Mouse (Mus musculus) hindbrain, embryonic 11.5 days (tissue): ENCODE measurements at regions not wholly inside any gene's neighbourhood (a gene's known extent, or its start where the extent isn't known, plus 50 kb on each side); places are given as distances from the start of the nearest gene placed in this dataset.

Experiments used
- ATAC-seq: fragments of 200-750 bp; cut with Nextera tagmentation; 2 replicates; pipeline ENCODE4 v1.8.0; 2017; ENCODE audit warnings: mild to moderate bottlenecking, moderate TSS enrichment, moderate library complexity; ENCODE audit not compliant: low FRiP score
- DNase-seq: peaks from one replicate; pipeline ENCODE4 v3.0.0-alpha.2; 2015; ENCODE audit warnings: low spot score
- H3K27ac ChIP-seq: fragments of 300-500 bp; sonication (generic); 2 replicates; pipeline ENCODE4 v1.5.1; 2014; ENCODE audit warnings: mild to moderate bottlenecking, low read depth, low read length
- H3K27me3 ChIP-seq: fragments of 300-500 bp; sonication (generic); 2 replicates; pipeline ENCODE4 v1.6.1; 2014; ENCODE audit warnings: mild to moderate bottlenecking, low read length, moderate library complexity, mixed read lengths; ENCODE audit not compliant: control insufficient read depth, insufficient read depth
- H3K36me3 ChIP-seq: fragments of 300-500 bp; sonication (generic); 2 replicates; pipeline ENCODE4 v1.6.1; 2014; ENCODE audit warnings: mild to moderate bottlenecking, low read length, moderate library complexity, mixed read lengths; ENCODE audit not compliant: control insufficient read depth, insufficient read depth
- H3K4me1 ChIP-seq: fragments of 300-500 bp; sonication (generic); replicated peaks from 2 replicates; pipeline ENCODE4 v1.6.1; 2014; ENCODE audit warnings: low read length, mixed read lengths; ENCODE audit not compliant: control insufficient read depth, insufficient read depth
- H3K4me2 ChIP-seq: fragments of 300-500 bp; sonication (generic); replicated peaks from 2 replicates; pipeline ENCODE4 v1.6.1; 2014; ENCODE audit warnings: mild to moderate bottlenecking, low read depth, low read length
- H3K4me3 ChIP-seq: fragments of 300-500 bp; sonication (generic); 2 replicates; pipeline ENCODE4 v1.5.1; 2014; ENCODE audit warnings: low read depth, low read length
- H3K9ac ChIP-seq: fragments of 300-500 bp; sonication (generic); 2 replicates; pipeline ENCODE4 v1.6.1; 2014; ENCODE audit warnings: low read depth, low read length
- H3K9me3 ChIP-seq: fragments of 300-500 bp; sonication (generic); 2 replicates; pipeline ENCODE4 v1.6.1; 2016; ENCODE audit warnings: low read length; ENCODE audit not compliant: control insufficient read depth
- WGBS: fragments of 180-500 bp; shearing (Covaris S2); extraction: QIAGEN DNeasy Blood & Tissue Kit; methylation state at CpG from one replicate; pipeline ENCODE4 v1.1.7; 2014; 5-methylcytosine and 5-hydroxymethylcytosine counted together

DNA sequence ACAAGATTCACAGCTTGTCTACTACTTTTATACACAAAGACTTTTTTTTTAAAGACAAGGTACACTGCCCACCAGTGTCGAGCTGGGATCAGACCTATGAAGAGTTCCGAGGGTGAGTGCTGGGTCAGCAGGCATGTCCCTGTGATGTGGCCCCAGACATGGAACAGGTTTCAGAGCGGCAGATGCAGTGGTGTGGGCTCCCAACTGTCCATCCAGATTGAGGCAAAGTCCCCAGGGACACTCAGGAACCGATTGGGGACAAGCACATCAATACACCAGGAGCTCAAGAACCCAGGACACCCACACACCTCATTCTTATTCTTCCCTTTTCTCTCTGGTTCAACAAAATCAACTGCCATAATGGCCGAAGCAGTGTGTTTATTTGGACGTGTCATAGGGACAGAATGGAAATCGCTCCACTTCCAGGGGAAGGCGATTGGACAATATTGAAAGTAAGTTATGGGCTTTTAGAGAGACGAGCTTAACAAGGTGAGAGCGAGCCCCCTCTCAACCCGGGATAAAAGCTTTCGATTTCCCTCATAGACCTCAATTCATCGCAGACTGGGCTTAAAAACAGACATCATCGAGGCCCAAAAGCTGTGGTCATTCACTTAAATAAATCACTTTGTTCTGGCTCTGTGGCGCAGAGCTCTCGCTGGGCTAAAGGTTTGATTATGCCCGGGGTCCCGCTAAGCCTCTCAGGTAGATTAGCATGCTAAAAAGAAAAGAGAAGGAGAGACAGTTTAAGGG is 127.6 kb upstream of the Zdhhc25 start:
- Histone ChIP-seq H3K4me3 (no peak overlapping the region), H3K27me3 (no peaks in the 10 kb centered on the region), H3K4me2 (no peak overlapping the region), H3K27ac (no peak overlapping the region), H3K9me3 (no peaks in the 10 kb centered on the region), H3K4me1 (0 out of 2 replicates have a peak, but pooled peaks cover 2% of the 10 kb centered on the region), H3K36me3 (no peaks in the 10 kb centered on the region), H3K9ac (no peak overlapping the region)
- WGBS: 72% methylated on average over 18 of the region's 18 CpGs
- ATAC-seq (no peak), DNase-seq (no peak)

DNA sequence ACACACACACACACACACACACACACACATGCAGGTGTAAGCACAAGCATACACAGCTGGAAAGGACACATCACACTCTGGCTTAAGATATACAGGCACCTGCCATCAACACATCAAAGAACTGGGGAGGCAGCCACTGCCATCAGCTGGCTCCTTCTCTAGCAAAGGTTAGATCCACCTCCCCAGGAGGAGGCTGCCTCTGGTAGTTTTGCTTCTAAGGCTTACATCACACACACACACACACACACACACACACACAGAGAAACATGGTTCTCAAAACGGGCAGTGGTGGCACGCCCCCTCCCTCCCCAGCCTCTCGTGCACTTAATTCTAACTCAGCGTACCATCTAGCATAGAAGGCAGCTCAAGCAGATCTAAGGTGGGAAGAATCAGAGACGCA is 126.9 kb upstream of the Zdhhc25 start:
- Histone ChIP-seq H3K27ac (no peak overlapping the region), H3K4me2 (no peak overlapping the region), H3K4me3 (no peak overlapping the region), H3K9ac (no peak overlapping the region), H3K4me1 (no peaks in the 10 kb centered on the region), H3K9me3 (no peaks in the 10 kb centered on the region), H3K36me3 (no peaks in the 10 kb centered on the region), H3K27me3 (no peaks in the 10 kb centered on the region)
- ATAC-seq: no peak
- DNase-seq: no peak
- WGBS: 77% methylated on average over 5 of the region's 5 CpGs

GRCm38 (mm10) chr15:88483471-88483870 is 116.6 kb upstream of the Zdhhc25 start:
- Histone ChIP-seq H3K36me3 (no peaks in the 10 kb centered on the region), H3K4me1 (no peaks in the 10 kb centered on the region), H3K9ac (no peak overlapping the region), H3K4me3 (no peak overlapping the region), H3K27ac (no peak overlapping the region), H3K4me2 (no peak overlapping the region), H3K9me3 (no peaks in the 10 kb centered on the region), H3K27me3 (no peaks in the 10 kb centered on the region)
- ATAC-seq: no peak
- 76% methylated on average over 6 of the region's 6 CpGs for WGBS
- DNase-seq: no peak

DNA sequence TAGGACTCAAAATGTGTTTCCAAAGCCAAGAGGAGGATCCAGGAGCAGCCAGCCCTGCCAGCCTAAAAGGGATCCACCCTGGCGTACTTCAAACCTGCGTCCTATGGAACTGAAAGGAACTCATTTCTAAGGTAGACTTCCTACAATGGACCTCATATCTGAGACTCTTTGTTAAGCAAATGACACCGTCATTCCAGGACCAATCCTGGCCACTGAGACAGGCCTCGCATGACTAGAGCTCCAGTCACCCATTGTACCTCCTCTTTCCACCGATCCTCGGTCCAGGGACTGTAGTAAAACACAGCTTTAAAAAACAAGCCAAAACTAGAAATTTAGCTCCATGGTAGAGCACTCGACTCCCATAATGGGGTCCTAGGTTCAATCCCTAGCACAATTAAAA is 110.4 kb upstream of the Zdhhc25 start:
- no peak overlapping the region for H3K27ac ChIP-seq
- H3K4me3 ChIP-seq: no peak overlapping the region
- WGBS: 87% methylated on average over 7 of the region's 7 CpGs
- no peaks in the 10 kb centered on the region for H3K4me1 ChIP-seq
- H3K36me3 ChIP-seq: no peaks in the 10 kb centered on the region
- no peak for DNase-seq
- no peaks in the 10 kb centered on the region for H3K9me3 ChIP-seq
- no peak overlapping the region for H3K4me2 ChIP-seq
- no peaks in the 10 kb centered on the region for H3K27me3 ChIP-seq
- no peak for ATAC-seq
- H3K9ac ChIP-seq: no peak overlapping the region

GRCm38 (mm10) chr15:88490316-88491090 is 109.6 kb upstream of the Zdhhc25 start:
- Histone ChIP-seq H3K4me3 (no peak overlapping the region), H3K27ac (no peak overlapping the region), H3K36me3 (no peaks in the 10 kb centered on the region), H3K27me3 (no peaks in the 10 kb centered on the region), H3K9ac (no peak overlapping the region), H3K4me2 (no peak overlapping the region), H3K9me3 (no peaks in the 10 kb centered on the region), H3K4me1 (no peaks in the 10 kb centered on the region)
- ATAC-seq: no peak
- 54% methylated on average over 12 of the region's 12 CpGs for WGBS
- no peak for DNase-seq

DNA sequence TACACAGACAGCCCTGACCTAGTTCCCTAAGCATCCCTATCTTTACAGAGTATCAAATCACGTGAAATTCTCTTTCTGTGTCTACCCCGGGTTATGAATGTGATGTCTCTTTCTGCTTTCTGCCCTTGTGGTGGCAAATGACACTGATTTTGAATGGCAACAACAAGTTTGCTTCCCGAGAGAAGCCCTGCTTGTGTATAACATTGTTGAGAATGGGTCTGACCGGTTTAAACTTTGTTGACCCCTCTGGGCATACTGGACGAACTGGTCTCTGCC is 109.1 kb upstream of the Zdhhc25 start:
- no peak for DNase-seq
- Histone ChIP-seq H3K36me3 (no peaks in the 10 kb centered on the region), H3K9ac (no peak overlapping the region), H3K4me1 (no peaks in the 10 kb centered on the region), H3K27ac (no peak overlapping the region), H3K4me2 (no peak overlapping the region), H3K4me3 (no peak overlapping the region), H3K9me3 (no peaks in the 10 kb centered on the region), H3K27me3 (no peaks in the 10 kb centered on the region)
- 69% methylated on average over 5 of the region's 5 CpGs for WGBS
- ATAC-seq: no peak

GRCm38 (mm10) chr15:88497957-88498356 is 102.1 kb upstream of the Zdhhc25 start:
- H3K9me3 ChIP-seq: no peaks in the 10 kb centered on the region
- ATAC-seq: no peak
- no peak overlapping the region for H3K4me3 ChIP-seq
- H3K36me3 ChIP-seq: no peaks in the 10 kb centered on the region
- no peaks in the 10 kb centered on the region for H3K27me3 ChIP-seq
- no peak overlapping the region for H3K9ac ChIP-seq
- no peak overlapping the region for H3K27ac ChIP-seq
- no peaks in the 10 kb centered on the region for H3K4me1 ChIP-seq
- DNase-seq: no peak
- no peak overlapping the region for H3K4me2 ChIP-seq
- 86% methylated on average over 7 of the region's 7 CpGs for WGBS

DNA sequence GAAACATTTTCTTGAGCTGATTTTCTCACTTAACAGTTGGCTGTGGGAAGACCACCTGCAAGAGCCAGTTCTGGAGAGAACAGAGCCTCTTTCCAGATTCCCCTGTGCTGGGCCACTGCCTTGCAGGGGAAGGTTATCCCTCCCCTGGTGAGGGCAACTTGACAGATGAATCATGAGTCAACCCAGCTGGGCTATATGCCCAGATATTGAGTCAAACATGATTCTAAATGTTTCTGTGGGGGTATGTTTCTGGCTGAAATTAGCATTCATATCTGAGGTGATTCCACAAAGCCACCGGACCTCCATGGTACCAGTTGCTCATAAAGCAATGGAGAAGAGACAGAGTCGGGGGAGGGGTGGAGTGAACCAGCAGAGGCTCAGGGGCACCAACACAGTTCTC is 97.8 kb upstream of the Zdhhc25 start:
- H3K4me3 ChIP-seq: no peak overlapping the region
- no peaks in the 10 kb centered on the region for H3K4me1 ChIP-seq
- H3K9ac ChIP-seq: no peak overlapping the region
- H3K27me3 ChIP-seq: no peaks in the 10 kb centered on the region
- ATAC-seq (no peak), DNase-seq (no peak)
- H3K27ac ChIP-seq: no peak overlapping the region
- H3K9me3 ChIP-seq: no peaks in the 10 kb centered on the region
- no peaks in the 10 kb centered on the region for H3K36me3 ChIP-seq
- 80% methylated on average over 2 of the region's 2 CpGs for WGBS
- H3K4me2 ChIP-seq: no peak overlapping the region

GRCm38 (mm10) chr15:88503896-88504295 is 96.2 kb upstream of the Zdhhc25 start:
- no peak overlapping the region for H3K4me3 ChIP-seq
- WGBS: 81% methylated on average over 7 of the region's 7 CpGs
- DNase-seq (no peak), ATAC-seq (no peak)
- no peak overlapping the region for H3K27ac ChIP-seq
- no peaks in the 10 kb centered on the region for H3K36me3 ChIP-seq
- H3K4me1 ChIP-seq: no peaks in the 10 kb centered on the region
- no peak overlapping the region for H3K9ac ChIP-seq
- H3K9me3 ChIP-seq: no peaks in the 10 kb centered on the region
- no peaks in the 10 kb centered on the region for H3K27me3 ChIP-seq
- no peak overlapping the region for H3K4me2 ChIP-seq
